Mouse (Mus musculus) retina, postnatal 7 days (tissue): ENCODE results near the gene Ano10.

Experiments
- DNase-seq: peaks from one replicate; pipeline ENCODE4 v3.0.0-alpha.2; 2012; ENCODE audit warnings: low read depth, low spot score

Gene Ano10

DNA sequence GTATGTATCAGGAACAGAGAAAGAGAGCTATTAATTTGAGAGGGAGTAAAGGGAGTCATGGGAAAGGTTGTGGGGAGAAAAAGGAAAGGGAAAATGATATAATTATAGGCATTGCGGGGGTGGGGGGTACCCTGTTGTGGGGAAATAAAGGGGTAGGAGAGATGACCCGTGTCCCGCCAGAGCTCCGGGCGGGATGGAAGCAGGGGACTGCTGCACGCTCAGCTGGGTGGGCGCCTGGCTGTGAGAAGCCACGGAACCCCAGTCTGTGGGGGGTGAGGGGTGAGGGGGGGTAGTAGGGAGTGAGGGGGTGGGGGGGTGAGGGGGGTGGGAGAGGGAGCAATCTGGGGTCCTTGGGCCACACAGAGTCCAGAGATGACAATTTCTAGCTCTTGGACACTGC, 167.4 kb downstream of the Ano10 start:
- no peak for DNase-seq
